Mouse (Mus musculus): ENCODE measurements around the gene Gm3636. TPM values are rescaled to one million over a fixed set of nuclear protein-coding genes. Genes with fewer than 3 reads are reported as not detected.

Gene Gm3636
- polyA plus RNA-seq (2015; fragmentation: Nextera tagmentation; extraction: Ambion mirVana) = 5.2 and 5.5 TPM in 2 replicates

DNA sequence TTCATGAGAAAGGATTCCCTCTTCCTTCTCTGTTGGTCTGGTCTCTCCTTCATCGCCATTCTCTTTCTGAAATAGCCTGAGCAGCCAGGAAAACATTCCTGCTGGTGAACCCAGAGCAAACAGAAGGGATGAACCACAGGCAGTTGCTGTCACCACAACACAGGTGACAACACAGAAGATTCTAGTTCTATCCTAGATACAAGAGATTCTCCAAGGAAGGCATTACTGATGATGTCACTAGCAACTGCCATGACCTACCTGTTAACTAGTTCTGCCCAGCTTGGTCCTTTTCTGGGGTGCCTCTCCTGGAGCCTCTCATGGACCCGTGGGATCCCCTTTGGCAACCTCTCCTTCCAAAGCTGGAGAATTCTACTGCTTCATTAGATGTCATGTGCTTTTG, at the start of gene Gm3636:
Gm3636 (minus strand) TSS at position 101 of the 400 bp plus-strand sequence.

DNA sequence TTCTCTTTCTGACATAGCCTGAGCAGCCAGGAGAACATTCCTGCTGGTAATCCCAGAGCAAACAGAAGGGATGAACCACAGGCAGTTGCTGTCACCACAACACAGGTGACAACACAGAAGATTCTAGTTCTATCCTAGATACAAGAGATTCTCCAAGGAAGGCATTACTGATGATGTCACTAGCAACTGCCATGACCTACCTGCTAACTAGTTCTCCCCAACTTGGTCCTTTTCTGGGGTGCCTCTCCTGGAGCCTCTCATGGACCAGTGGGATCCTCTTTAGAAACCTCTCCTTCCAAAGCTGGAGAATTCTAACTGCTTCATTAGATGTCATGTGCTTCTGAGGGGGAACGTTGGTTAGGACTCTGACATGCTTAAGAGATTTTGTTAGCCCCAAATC, 32.2 kb upstream of the Gm3636 start, which contains the start of gene Gm8362:
Gm8362 (minus strand) TSS at position 101 of the 400 bp plus-strand sequence.

DNA sequence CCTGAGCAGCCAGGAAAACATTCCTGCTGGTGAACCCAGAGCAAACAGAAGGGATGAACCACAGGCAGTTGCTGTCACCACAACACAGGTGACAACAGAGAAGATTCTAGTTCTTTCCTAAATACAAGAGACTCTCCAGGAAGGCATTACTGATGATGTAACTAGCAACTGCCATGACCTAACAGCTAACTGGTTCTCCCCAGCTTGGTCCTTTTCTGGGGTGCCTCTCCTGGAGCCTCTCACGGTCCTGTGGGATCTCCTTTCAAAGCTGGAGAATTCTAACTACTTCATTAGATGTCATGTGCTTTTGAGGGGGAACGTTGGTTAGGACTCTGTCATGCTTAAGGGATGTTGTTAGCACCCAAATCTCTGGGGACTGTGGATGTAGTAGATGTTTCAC, 22.0 kb downstream of the Gm3636 start, which contains the start of gene Gm8050:
Gm8050 (minus strand) TSS at position 101 of the 400 bp plus-strand sequence.

Other genes starting within 250 kb of the Gm3636 start
- gene Gm8356, start 205.0 kb downstream of the Gm3636 start, polyA plus RNA-seq (2015; fragmentation: Nextera tagmentation; extraction: Ambion mirVana) = not detected in 2 replicates
- gene Gm3629, start 151.7 kb downstream of the Gm3636 start, polyA plus RNA-seq (2015; fragmentation: Nextera tagmentation; extraction: Ambion mirVana) = not detected in 2 replicates
- not detected in 2 replicates for gene Gm3460, start 119.9 kb downstream of the Gm3636 start, polyA plus RNA-seq (2015; fragmentation: Nextera tagmentation; extraction: Ambion mirVana)
- gene Gm10251, start 58.2 kb downstream of the Gm3636 start, polyA plus RNA-seq (2015; fragmentation: Nextera tagmentation; extraction: Ambion mirVana) = not detected in 2 replicates
- not detected in 2 replicates for gene Gm8050, start 22.1 kb downstream of the Gm3636 start, polyA plus RNA-seq (2015; fragmentation: Nextera tagmentation; extraction: Ambion mirVana)
- not detected in 2 replicates for gene Gm8362, start 32.1 kb upstream of the Gm3636 start, polyA plus RNA-seq (2015; fragmentation: Nextera tagmentation; extraction: Ambion mirVana)
- 0.09 TPM in 1 of 2 replicates, not detected in the other for gene Gm3642, start 98.0 kb upstream of the Gm3636 start, polyA plus RNA-seq (2015; fragmentation: Nextera tagmentation; extraction: Ambion mirVana)
- gene Gm3667, start 147.6 kb upstream of the Gm3636 start, polyA plus RNA-seq (2015; fragmentation: Nextera tagmentation; extraction: Ambion mirVana) = 3.1 and 4.0 TPM in 2 replicates
- not detected in 2 replicates for gene Gm6356, start 231.5 kb upstream of the Gm3636 start, polyA plus RNA-seq (2015; fragmentation: Nextera tagmentation; extraction: Ambion mirVana)

All from skeletal muscle tissue, postnatal 0 days (tissue).